Mouse (Mus musculus): ENCODE data around the gene Phactr1.

- TF ChIP-seq GATA1 (IDR thresholded peaks at IDR 0.05; ENCODE audit: low read length) (no peak), TAL1 (IDR thresholded peaks at IDR 0.05; ENCODE audit: low read length) (no peak)
Observed at GRCm38 (mm10) chr13:43149661-43150060, 469.2 kb downstream of the Phactr1 start.

All from erythroblast, embryonic 14.5 days (primary cell).